Mouse (Mus musculus) granulocyte monocyte progenitor cell, adult 5-6 weeks (primary cell): Measurements from ENCODE around the gene 4933430I17Rik. TPM values are rescaled to one million over a fixed set of nuclear protein-coding genes. Genes with fewer than 3 reads are reported as not detected.

ENCODE experiments used
- ATAC-seq: replicated peaks from 2 replicates; pipeline ENCODE4 v1.8.0; 2016; ENCODE audit warnings: mild to moderate bottlenecking, moderate TSS enrichment, inconsistent platforms; ENCODE audit not compliant: poor library complexity, severe bottlenecking
- total RNA-seq, 2 experiments: library from RNA; stranded (forward) in 1 of 2; stranded (reverse) in 1 of 2; fragments of 200-712, 200-1000 nt in 1 of 2; fragments of >200 nt in 1 of 2; fragmentation: Nextera tagmentation in 1 of 2; gene quantifications; 2 replicates each; pipeline ENCODE4 v1.2.3; 2014 to 2017

The 4933430I17Rik gene
- total RNA-seq, 2 experiments from 2014 or later, result 0.72 TPM; not detected in 1

GRCm38 (mm10) chr4:62593546-62594240 is 68.5 kb downstream of the 4933430I17Rik start:
- peak; percentile 95 for ATAC-seq

GRCm38 (mm10) chr4:62594442-62594841 is 69.3 kb downstream of the 4933430I17Rik start:
- ATAC-seq, result no peak

GRCm38 (mm10) chr4:62596051-62596450 is 70.9 kb downstream of the 4933430I17Rik start:
- no peak for ATAC-seq

Other genes starting within 250 kb of the 4933430I17Rik start
- gene Fkbp15, start 164.8 kb upstream of the 4933430I17Rik start, total RNA-seq (2014; fragmentation: Nextera tagmentation), result 31.5 and 36.8 TPM in 2 replicates
- gene Fkbp15, start 164.8 kb upstream of the 4933430I17Rik start, total RNA-seq (2017), result 47.4 and 54.9 TPM in 2 replicates
- gene Slc31a1, start 164.6 kb upstream of the 4933430I17Rik start, total RNA-seq (2014; fragmentation: Nextera tagmentation), result 22.5 and 24.8 TPM in 2 replicates
- gene Slc31a1, start 164.6 kb upstream of the 4933430I17Rik start, total RNA-seq (2017), result 19.8 and 23.7 TPM in 2 replicates
- gene Cdc26, start 116.7 kb upstream of the 4933430I17Rik start, total RNA-seq (2014; fragmentation: Nextera tagmentation), result 150 and 151 TPM in 2 replicates
- 103 and 127 TPM in 2 replicates for gene Cdc26, start 116.7 kb upstream of the 4933430I17Rik start, total RNA-seq (2017)
- 20.1 and 24.1 TPM in 2 replicates for gene Prpf4, start 116.6 kb upstream of the 4933430I17Rik start, total RNA-seq (2014; fragmentation: Nextera tagmentation)
- 17.4 and 17.6 TPM in 2 replicates for gene Prpf4, start 116.6 kb upstream of the 4933430I17Rik start, total RNA-seq (2017)
- gene Rnf183, start 90.1 kb upstream of the 4933430I17Rik start, total RNA-seq (2014; fragmentation: Nextera tagmentation), result not detected in 2 replicates
- not detected in 2 replicates for gene Rnf183, start 90.1 kb upstream of the 4933430I17Rik start, total RNA-seq (2017)
- gene Wdr31, start 54.5 kb upstream of the 4933430I17Rik start, total RNA-seq (2014; fragmentation: Nextera tagmentation), result 1.2 and 2.4 TPM in 2 replicates
- gene Wdr31, start 54.5 kb upstream of the 4933430I17Rik start, total RNA-seq (2017), result 1.5 and 2.0 TPM in 2 replicates
- gene Bspry, start 45.3 kb upstream of the 4933430I17Rik start, total RNA-seq (2014; fragmentation: Nextera tagmentation), result not detected in 2 replicates
- gene Bspry, start 45.3 kb upstream of the 4933430I17Rik start, total RNA-seq (2017), result 0.43 TPM in 1 of 2 replicates, not detected in the other
- 0.23 and 4.2 TPM in 2 replicates for gene Hdhd3, start 21.9 kb upstream of the 4933430I17Rik start, total RNA-seq (2014; fragmentation: Nextera tagmentation)
- gene Hdhd3, start 21.9 kb upstream of the 4933430I17Rik start, total RNA-seq (2017), result 0.43 TPM in 1 of 2 replicates, not detected in the other
- 25.4 and 34.6 TPM in 2 replicates for gene Alad, start 5.5 kb upstream of the 4933430I17Rik start, total RNA-seq (2014; fragmentation: Nextera tagmentation)
- 14.8 and 16.3 TPM in 2 replicates for gene Alad, start 5.5 kb upstream of the 4933430I17Rik start, total RNA-seq (2017)
- gene Pole3, start 301 bp upstream of the 4933430I17Rik start, total RNA-seq (2014; fragmentation: Nextera tagmentation), result 63.7 and 69.6 TPM in 2 replicates
- 72.0 and 76.7 TPM in 2 replicates for gene Pole3, start 301 bp upstream of the 4933430I17Rik start, total RNA-seq (2017)
- 6.5 and 17.4 TPM in 2 replicates for gene Rgs3, start 34.5 kb downstream of the 4933430I17Rik start, total RNA-seq (2014; fragmentation: Nextera tagmentation)
- 5.2 and 11.3 TPM in 2 replicates for gene Rgs3, start 34.5 kb downstream of the 4933430I17Rik start, total RNA-seq (2017)